ENCODE assay signal across 8 mouse cellular contexts in the genomic region with DNA sequence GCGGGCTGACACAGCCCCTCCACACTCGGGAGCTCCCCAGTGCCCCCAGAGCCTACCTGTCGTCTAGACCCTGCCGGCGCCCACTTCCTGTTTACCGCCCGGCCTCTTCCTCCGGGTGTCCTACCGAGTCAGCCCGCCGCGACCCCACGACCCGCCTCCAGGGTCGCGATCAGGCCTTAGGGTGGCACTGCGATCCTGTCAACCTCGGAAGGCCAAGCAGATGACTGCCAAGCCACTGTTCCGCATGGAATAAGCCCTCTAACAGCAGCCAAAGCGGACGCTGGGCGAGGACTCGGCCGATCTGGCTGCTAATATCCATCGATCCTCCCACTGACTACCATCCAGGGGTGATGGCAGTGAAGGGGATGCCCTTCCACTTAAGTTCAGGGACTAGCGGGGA. TPM values are rescaled to one million over a fixed set of nuclear protein-coding genes. Genes with fewer than 3 reads are reported as not detected.
DNase-seq lines count a peak whose midpoint lies in the region; ATAC-seq and TF ChIP-seq lines count a peak whose summit lies in the region.

Aida (plus strand) TSS at position 126 of the 400 bp plus-strand sequence.

- no peak for DNase-seq in kidney, adult 11 months
- DNase-seq in cerebellum, adult 2 months: peak in 1 of 2 experiments; percentile 45
- DNase-seq in gastrocnemius, adult 8-10 months (ENCODE audit: low spot score in 2 of 2): no peak
- DNase-seq in midbrain, embryonic 11.5 days (ENCODE audit: low spot score, missing footprints): no peak
- peak; percentile 66 for DNase-seq in testis, postnatal 10 days (ENCODE audit: low spot score)

- H3K9me3 ChIP-seq in kidney, embryonic 14.5 days (ENCODE audit: control insufficient read depth, low read length): no peaks in the 10 kb centered on the region
- H3K9me3 ChIP-seq in limb, embryonic 12.5 days: no peaks in the 10 kb centered on the region
- H3K9me3 ChIP-seq in midbrain, embryonic 11.5 days (ENCODE audit: control insufficient read depth, low read length): no peaks in the 10 kb centered on the region

- no peak for TF ChIP-seq POLR2A in cerebellum, adult 2 months (IDR thresholded peaks at IDR 0.05; ENCODE audit: borderline replicate concordance, insufficient read depth, low read length)

- H3K36me3 ChIP-seq in kidney, embryonic 14.5 days (ENCODE audit: control insufficient read depth, insufficient read depth, low read length): peaks cover 18% of the 10 kb centered on the region
- H3K36me3 ChIP-seq in limb, embryonic 12.5 days: peaks cover 20% of the 10 kb centered on the region; the same call in 1 of the 2 replicates
- no peaks in the 10 kb centered on the region for H3K36me3 ChIP-seq in midbrain, embryonic 11.5 days (ENCODE audit: control insufficient read depth, insufficient read depth, low read length)

- H3K9ac ChIP-seq in kidney, embryonic 14.5 days (ENCODE audit: low read depth, low read length): peak within 1 kb of the TSS; percentile 57
- H3K9ac ChIP-seq in limb, embryonic 12.5 days (replicated peaks): peak within 1 kb of the TSS; percentile 58
- H3K9ac ChIP-seq in midbrain, embryonic 11.5 days (ENCODE audit: low read length): peak within 1 kb of the TSS; percentile 51

- no peak for TF ChIP-seq CTCF in cerebellum, adult 2 months (IDR thresholded peaks at IDR 0.05; ENCODE audit: borderline replicate concordance, insufficient read depth, low read depth, low read length)

- H3K27me3 ChIP-seq in kidney, embryonic 14.5 days (ENCODE audit: control insufficient read depth, insufficient read depth, low read length): no peaks in the 10 kb centered on the region
- H3K27me3 ChIP-seq in cerebellum, adult 2 months (ENCODE audit: control insufficient read depth, insufficient read depth, low read length): no peaks in the 10 kb centered on the region
- no peaks in the 10 kb centered on the region for H3K27me3 ChIP-seq in limb, embryonic 12.5 days
- H3K27me3 ChIP-seq in midbrain, embryonic 11.5 days (ENCODE audit: control insufficient read depth, insufficient read depth, low read length): no peaks in the 10 kb centered on the region

- peak within 1 kb of the TSS; percentile 49 for H3K4me2 ChIP-seq in kidney, embryonic 14.5 days (replicated peaks; ENCODE audit: low read depth, low read length)
- H3K4me2 ChIP-seq in limb, embryonic 12.5 days: peak within 1 kb of the TSS; percentile 61
- peak within 1 kb of the TSS; percentile 51 for H3K4me2 ChIP-seq in midbrain, embryonic 11.5 days

- WGBS in kidney, embryonic 14.5 days: under 1% methylated on average over 26 of the region's 26 CpGs
- WGBS in cerebellum, adult 2 months: under 1% methylated on average over 26 of the region's 26 CpGs
- WGBS in limb, embryonic 12.5 days: under 1% methylated on average over 26 of the region's 26 CpGs
- 0% methylated on average over 26 of the region's 26 CpGs for WGBS in midbrain, embryonic 11.5 days

- ATAC-seq in kidney, embryonic 14.5 days (ENCODE audit: low FRiP score, low TSS enrichment): no peak; the same call in 1 of the 2 replicates
- ATAC-seq in inflammation-experienced regulatory T-cells, adult 6 months: peak; percentile 23
- ATAC-seq in limb, embryonic 12.5 days (ENCODE audit: insufficient number of reproducible peaks, insufficient read depth, low FRiP score, low TSS enrichment, low read depth): 0 out of 2 replicates have a peak, but pooled peaks have one; percentile 2
- ATAC-seq in midbrain, embryonic 11.5 days (ENCODE audit: low FRiP score): peak; percentile 29; the same call in 1 of the 2 replicates

- peak within 1 kb of the TSS; percentile 51 for H3K4me3 ChIP-seq in kidney, embryonic 14.5 days (ENCODE audit: low read length)
- H3K4me3 ChIP-seq in cerebellum, adult 2 months (replicated peaks; ENCODE audit: insufficient read depth, low read depth, low read length): peak within 1 kb of the TSS; percentile 99
- H3K4me3 ChIP-seq in limb, embryonic 12.5 days (replicated peaks): peak within 1 kb of the TSS; percentile 50
- H3K4me3 ChIP-seq in midbrain, embryonic 11.5 days (ENCODE audit: low read depth, low read length): peak within 1 kb of the TSS; percentile 47

- H3K27ac ChIP-seq in kidney, embryonic 14.5 days (ENCODE audit: low read depth, low read length): no peak within 1 kb of the TSS; the same call in 1 of the 2 replicates
- peak within 1 kb of the TSS; percentile 96 for H3K27ac ChIP-seq in cerebellum, adult 2 months (ENCODE audit: insufficient read depth, low read length)
- peak within 1 kb of the TSS; percentile 53; the same call in 1 of the 2 replicates for H3K27ac ChIP-seq in limb, embryonic 12.5 days
- no peak within 1 kb of the TSS for H3K27ac ChIP-seq in midbrain, embryonic 11.5 days (ENCODE audit: low read depth, low read length)

- no peaks in the 10 kb centered on the region for H3K4me1 ChIP-seq in kidney, embryonic 14.5 days (ENCODE audit: control insufficient read depth, insufficient read depth, low read length)
- no peaks in the 10 kb centered on the region for H3K4me1 ChIP-seq in cerebellum, adult 2 months (ENCODE audit: control insufficient read depth, insufficient read depth, low read length)
- H3K4me1 ChIP-seq in limb, embryonic 12.5 days (replicated peaks): no peaks in the 10 kb centered on the region
- H3K4me1 ChIP-seq in midbrain, embryonic 11.5 days (ENCODE audit: control insufficient read depth, insufficient read depth, low read length): no peaks in the 10 kb centered on the region

RNA-seq across cellular contexts. Expression of gene Aida, which starts in this region (rescaled TPM):
- polyA plus RNA-seq in kidney, embryonic 14.5 days (2014; fragmentation: Nextera tagmentation; extraction: Ambion mirVana): 24.9 and 63.1 TPM in 2 replicates
- 49.5 and 53.2 TPM in 2 replicates for polyA plus RNA-seq in cerebellum, adult 2 months (2012; rRNA removed)
- 10 to 100 TPM; 16.6 to 21.7 (median 19.6) TPM for total RNA-seq in gastrocnemius, adult 8-10 months (2022)
- 10 to 100 TPM; 13.2 to 20.9 (median 15.5) TPM for polyA plus RNA-seq in inflammation-experienced regulatory T-cells, adult 6 months (2017; shearing (Covaris generic))
- 63.7 and 71.1 TPM in 2 replicates for polyA plus RNA-seq in limb, embryonic 12.5 days (2016; fragmentation: Nextera tagmentation; extraction: Ambion mirVana)
- 32.9 and 37.8 TPM in 2 replicates for polyA plus RNA-seq in midbrain, embryonic 11.5 days (2014; fragmentation: Nextera tagmentation; extraction: Ambion mirVana)

Comparison
In these comparisons a context has a peak if more than half of its experiments do, and no peak if none do; other contexts are left out.
1. H3K27ac ChIP-seq: peak in cerebellum, adult 2 months (single experiment) and limb, embryonic 12.5 days (single experiment); none in kidney, embryonic 14.5 days (single experiment) and midbrain, embryonic 11.5 days (single experiment).
2. H3K4me3 ChIP-seq: peak in every context shown above with its lines; median percentile 99 in cerebellum, adult 2 months; 51 in kidney, embryonic 14.5 days; 50 in limb, embryonic 12.5 days; 47 in midbrain, embryonic 11.5 days.
3. Peak in every context shown above with its lines, with median percentiles within 50 percentile points of each other: H3K4me2 ChIP-seq and H3K9ac ChIP-seq.